Mouse (Mus musculus): Measurements from ENCODE around the gene Gm20716.

- TF ChIP-seq CTCF (IDR thresholded peaks at IDR 0.05; ENCODE audit: low read depth, low read length) (peak; percentile 66), POLR2A (IDR thresholded peaks at IDR 0.05; ENCODE audit: insufficient read depth, low read length) (no peak)
These were observed 16.3 kb downstream of the Gm20716 start for GRCm38 (mm10) chr2:168213788-168214397.

All from ES-Bruce4 (cell line).